Comparison of ENCODE assay signal across 8 mouse cellular contexts in the genomic region with DNA sequence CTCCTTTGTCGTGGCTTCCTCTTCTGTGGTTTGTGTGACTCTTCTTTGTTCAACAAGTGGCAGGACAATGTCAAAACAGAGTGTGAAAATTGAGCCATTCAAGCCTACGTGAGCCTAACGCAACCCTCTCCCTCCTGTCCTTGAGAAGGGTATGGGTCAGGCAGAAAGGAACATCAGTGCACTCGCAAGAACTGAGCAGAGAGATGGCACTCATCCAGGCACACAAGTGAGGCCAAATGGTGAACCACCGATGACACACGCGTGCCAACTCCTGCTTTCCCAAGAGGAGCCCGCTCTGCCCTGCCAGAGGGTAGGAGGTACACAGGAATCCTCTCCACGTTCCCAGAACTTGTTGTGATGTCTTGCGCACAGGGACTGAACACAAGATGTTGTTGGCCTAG. TPM values are rescaled to one million over a fixed set of nuclear protein-coding genes. Genes with fewer than 3 reads are reported as not detected.
DNase-seq lines count a peak whose midpoint lies in the region; ATAC-seq lines count a peak whose summit lies in the region.

No protein-coding gene starts in this region.

- peak; percentile 91 for ATAC-seq in granulocyte monocyte progenitor cell, adult 5-6 weeks (replicated peaks; ENCODE audit: poor library complexity, severe bottlenecking)
- ATAC-seq in monocyte, adult 5-6 weeks (replicated peaks; ENCODE audit: insufficient number of reproducible peaks, low FRiP score, low TSS enrichment, poor library complexity, severe bottlenecking): peak; percentile 40; the same call in 1 of the 2 replicates
- no peak for ATAC-seq in hindbrain, embryonic 11.5 days (ENCODE audit: low FRiP score)

- no peak overlapping the region for H3K4me3 ChIP-seq in hindbrain, embryonic 11.5 days (ENCODE audit: low read depth, low read length)

- H3K4me2 ChIP-seq in hindbrain, embryonic 11.5 days (replicated peaks; ENCODE audit: low read depth, low read length): no peak overlapping the region

- H3K27ac ChIP-seq in hindbrain, embryonic 11.5 days (ENCODE audit: low read depth, low read length): no peak overlapping the region

- H3K9me3 ChIP-seq in hindbrain, embryonic 11.5 days (ENCODE audit: control insufficient read depth, low read length): no peaks in the 10 kb centered on the region

- no peaks in the 10 kb centered on the region for H3K36me3 ChIP-seq in hindbrain, embryonic 11.5 days (ENCODE audit: control insufficient read depth, insufficient read depth, low read length)

- H3K4me1 ChIP-seq in hindbrain, embryonic 11.5 days (replicated peaks; ENCODE audit: control insufficient read depth, insufficient read depth, low read length): 0 out of 2 replicates have a peak, but pooled peaks cover 2% of the 10 kb centered on the region

- 66% methylated on average over 10 of the region's 10 CpGs for WGBS in hindbrain, embryonic 11.5 days

- H3K27me3 ChIP-seq in hindbrain, embryonic 11.5 days (ENCODE audit: control insufficient read depth, insufficient read depth, low read length): no peaks in the 10 kb centered on the region

- peak; percentile 78 for DNase-seq in ovary, adult 18-20 months (ENCODE audit: low spot score)
- no peak for DNase-seq in ovary, postnatal 10 days (ENCODE audit: low spot score)
- peak; percentile 17 for DNase-seq in c-Kit-positive CD71-negative TER-119-negative erythroid progenitor cells, embryonic 14.5 days (ENCODE audit: low read depth)
- DNase-seq in right cerebral cortex, postnatal 25 days: no peak
- DNase-seq in hindbrain, embryonic 11.5 days (ENCODE audit: low spot score): no peak
- no peak for DNase-seq in frontal cortex, postnatal 14 days (ENCODE audit: low spot score in 2 of 2)

- H3K9ac ChIP-seq in hindbrain, embryonic 11.5 days (ENCODE audit: low read depth, low read length): no peak overlapping the region

RNA-seq across cellular contexts. Expression of a gene that starts 50.2 kb away (rescaled TPM):
- 1.5 and 2.9 TPM in 2 replicates for total RNA-seq in granulocyte monocyte progenitor cell, adult 5-6 weeks (2014; fragmentation: Nextera tagmentation)
- 2.5 and 4.7 TPM in 2 replicates for total RNA-seq in granulocyte monocyte progenitor cell, adult 5-6 weeks (2017)
- 2.7 to 3.6 TPM (median 2.8 TPM) in 3 replicates for total RNA-seq in monocyte, adult 5-6 weeks (2017)
- polyA plus RNA-seq in hindbrain, embryonic 11.5 days (2014; fragmentation: Nextera tagmentation; extraction: Ambion mirVana): 1.3 and 1.7 TPM in 2 replicates

Comparison
In these comparisons a context has a peak if more than half of its experiments do, and no peak if none do; other contexts are left out.
1. DNase-seq: peak in ovary, adult 18-20 months (single experiment) and c-Kit-positive CD71-negative TER-119-negative erythroid progenitor cells, embryonic 14.5 days (single experiment); none in ovary, postnatal 10 days (single experiment), right cerebral cortex, postnatal 25 days (single experiment), hindbrain, embryonic 11.5 days (single experiment) and frontal cortex, postnatal 14 days (0 of 2).